Mouse (Mus musculus) forebrain, postnatal 0 days (tissue): ENCODE data around the gene Kcnn4. TPM values are rescaled to one million over a fixed set of nuclear protein-coding genes. Genes with fewer than 3 reads are reported as not detected.
A peak's percentile ranks its signal among the peaks of the same experiment; 100 is the strongest.

Experiments
- ATAC-seq: fragments of 200-750 bp; cut with Nextera tagmentation; 2 replicates; pipeline ENCODE4 v1.8.0; 2017; ENCODE audit warnings: mild to moderate bottlenecking, moderate library complexity
- DNase-seq: peaks from one replicate; pipeline ENCODE4 v3.0.0-alpha.2; 2015
- H3K27ac ChIP-seq: fragments of 300-500 bp; sonication (generic); 2 replicates; pipeline ENCODE4 v1.5.1; 2014; ENCODE audit warnings: low read depth, mild to moderate bottlenecking, antibody characterized with exemption, low read length, moderate library complexity, mixed read lengths
- H3K27me3 ChIP-seq: fragments of 300-500 bp; sonication (generic); 2 replicates; pipeline ENCODE4 v1.6.1; 2014; ENCODE audit warnings: mild to moderate bottlenecking, low read length, mixed read lengths; ENCODE audit not compliant: insufficient read depth
- H3K36me3 ChIP-seq: fragments of 300-500 bp; sonication (generic); 2 replicates; pipeline ENCODE4 v1.6.1; 2014; ENCODE audit warnings: mild to moderate bottlenecking, moderate library complexity; ENCODE audit not compliant: insufficient read depth
- H3K4me1 ChIP-seq: fragments of 300-500 bp; sonication (generic); 2 replicates; pipeline ENCODE4 v1.6.1; 2014; ENCODE audit warnings: antibody characterized with exemption; ENCODE audit not compliant: insufficient read depth
- H3K4me2 ChIP-seq: fragments of 300-500 bp; sonication (generic); 2 replicates; pipeline ENCODE4 v1.6.1; 2014; ENCODE audit warnings: low read depth, mild to moderate bottlenecking, moderate library complexity
- H3K4me3 ChIP-seq: fragments of 300-500 bp; sonication (generic); 2 replicates; pipeline ENCODE4 v1.5.1; 2014; ENCODE audit warnings: low read depth, low read length, mixed read lengths
- H3K9ac ChIP-seq: fragments of 300-500 bp; sonication (generic); 2 replicates; pipeline ENCODE4 v1.6.1; 2014; ENCODE audit warnings: mild to moderate bottlenecking
- H3K9me3 ChIP-seq: fragments of 300-500 bp; sonication (generic); 2 replicates; pipeline ENCODE4 v1.6.1; 2016; ENCODE audit warnings: low read length
- CTCF ChIP-seq: sonication (generic); IDR thresholded peaks from 2 replicates; pipeline ENCODE4 v1.5.1; 2016; ENCODE audit warnings: antibody characterized with exemption, control low read depth, low read depth
- WGBS: fragments of 180-500 bp; shearing (Covaris S2); extraction: QIAGEN DNeasy Blood & Tissue Kit; methylation state at CpG from one replicate; pipeline ENCODE4 v1.1.7; 2014; 5-methylcytosine and 5-hydroxymethylcytosine counted together
- polyA plus RNA-seq: library from polyadenylated mRNA; unstranded; fragments of >200 nt; fragmentation: Nextera tagmentation; extraction: Ambion mirVana; gene quantifications from 2 replicates; pipeline ENCODE4 v1.2.1, GENCODE M21; 2015
- total RNA-seq: library from RNA; depleted of rRNA; stranded (reverse); fragments of >200 nt; gene quantifications from 2 replicates; pipeline ENCODE4 v1.2.3, GENCODE M21; 2014

Kcnn4 gene
- total and polyA plus RNA-seq, 2 experiments from 2014 or later, result 0.88 to 1.5 TPM

DNA sequence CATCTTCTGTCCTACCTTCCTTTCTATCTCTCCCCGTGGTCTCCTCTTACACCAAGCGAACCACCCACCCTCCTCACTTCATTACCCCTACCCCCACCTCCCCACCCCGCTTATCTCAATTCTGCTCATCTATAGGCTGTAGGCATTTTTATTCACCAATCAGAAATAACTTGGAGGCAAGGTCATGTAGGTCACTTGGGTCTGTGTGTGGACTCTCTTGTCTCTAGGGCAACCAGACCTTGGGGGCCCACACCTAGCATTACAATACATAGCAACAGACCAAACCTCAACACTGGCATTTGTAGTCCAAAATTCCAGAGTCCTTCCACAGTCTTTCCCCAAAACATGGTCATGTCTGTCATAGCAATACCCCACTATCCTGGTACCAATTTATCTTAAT is 40.8 kb downstream of the Kcnn4 start:
- Histone ChIP-seq H3K9ac (no peak overlapping the region), H3K4me3 (no peak overlapping the region), H3K4me1 (no peaks in the 10 kb centered on the region), H3K27me3 (no peaks in the 10 kb centered on the region), H3K9me3 (no peaks in the 10 kb centered on the region), H3K27ac (no peak overlapping the region), H3K4me2 (no peak overlapping the region), H3K36me3 (peaks cover 17% of the 10 kb centered on the region)
- WGBS, result 86% methylated on average over 3 of the region's 3 CpGs
- no peak for ATAC-seq
- TF ChIP-seq CTCF, result no peak
- DNase-seq, result no peak

DNA sequence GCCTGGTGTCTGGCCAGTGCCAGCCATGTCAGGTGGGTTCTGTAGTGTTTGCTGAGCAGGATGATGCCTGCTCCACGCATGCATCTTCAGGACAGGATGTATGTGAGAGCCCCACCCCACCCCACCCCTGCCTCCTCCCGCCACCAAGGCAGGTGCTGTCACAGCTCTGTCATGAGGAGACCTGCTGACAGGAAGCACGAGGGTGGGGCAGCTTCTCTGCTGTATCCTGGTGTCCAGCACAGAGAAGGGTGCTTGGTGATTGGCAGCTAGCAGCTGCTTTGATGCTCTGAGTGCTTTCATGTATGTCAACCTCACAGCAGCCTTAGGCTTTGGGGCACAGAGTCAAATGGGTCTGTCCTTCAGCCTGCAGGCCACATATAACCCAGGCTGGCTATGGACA is 43.6 kb downstream of the Kcnn4 start:
- no peaks in the 10 kb centered on the region for H3K27me3 ChIP-seq
- no peak for TF ChIP-seq CTCF
- H3K36me3 ChIP-seq, result peaks cover 11% of the 10 kb centered on the region; the same call in 1 of the 2 replicates
- WGBS, result 87% methylated on average over 3 of the region's 3 CpGs
- ATAC-seq, result no peak
- H3K4me3 ChIP-seq, result no peak overlapping the region
- no peaks in the 10 kb centered on the region for H3K4me1 ChIP-seq
- no peak for DNase-seq
- no peak overlapping the region for H3K27ac ChIP-seq
- no peak overlapping the region for H3K4me2 ChIP-seq
- H3K9me3 ChIP-seq, result no peaks in the 10 kb centered on the region
- H3K9ac ChIP-seq, result no peak overlapping the region

DNA sequence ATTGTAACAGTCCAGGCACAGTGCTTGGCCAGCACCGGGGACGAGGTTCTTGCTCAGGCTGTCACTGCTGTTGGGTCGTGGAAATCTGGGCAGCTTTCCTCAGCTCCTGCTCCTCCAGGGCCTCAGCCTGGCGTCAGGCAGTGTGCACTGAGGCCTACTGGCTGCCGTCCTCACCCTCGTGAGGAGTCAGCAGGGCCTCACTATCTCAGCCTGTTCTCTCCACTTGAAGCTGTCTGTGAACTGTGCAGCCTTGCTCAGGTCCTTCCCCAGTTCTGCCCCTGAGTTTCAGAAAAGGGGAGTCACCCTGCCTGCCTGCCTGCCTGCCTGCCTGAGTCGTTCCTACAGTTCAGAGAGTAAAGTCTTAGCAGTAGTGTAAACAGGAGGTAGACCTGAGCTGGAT is 45.2 kb downstream of the Kcnn4 start:
- H3K27ac ChIP-seq, result no peak overlapping the region
- H3K36me3 ChIP-seq, result peaks cover 11% of the 10 kb centered on the region; the same call in 1 of the 2 replicates
- no peaks in the 10 kb centered on the region for H3K27me3 ChIP-seq
- WGBS, result 85% methylated on average over 7 of the region's 7 CpGs
- H3K9ac ChIP-seq, result no peak overlapping the region
- DNase-seq, result no peak
- no peaks in the 10 kb centered on the region for H3K4me1 ChIP-seq
- no peak for ATAC-seq
- TF ChIP-seq CTCF, result no peak
- no peak overlapping the region for H3K4me2 ChIP-seq
- H3K4me3 ChIP-seq, result no peak overlapping the region
- no peaks in the 10 kb centered on the region for H3K9me3 ChIP-seq

DNA sequence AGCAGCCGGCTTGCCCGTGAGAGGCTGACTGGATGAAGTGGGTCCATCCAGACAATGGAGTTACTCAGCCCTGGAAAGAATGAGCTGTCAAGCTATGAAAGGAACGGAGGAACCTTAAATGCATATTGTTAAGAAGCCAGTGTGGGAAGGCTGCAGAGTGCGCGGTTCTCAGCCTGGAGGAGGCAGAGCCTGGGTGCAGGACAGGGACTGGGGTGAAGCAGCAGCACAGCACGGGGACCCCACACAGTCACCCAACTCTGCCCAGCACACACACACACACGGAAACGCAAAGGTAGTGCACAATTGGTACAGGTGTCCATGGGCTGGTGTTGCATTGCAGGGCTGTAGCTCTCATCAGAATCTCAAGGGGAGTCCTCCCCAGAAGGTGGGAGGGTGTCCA is 49.5 kb downstream of the Kcnn4 start:
- Histone ChIP-seq H3K9ac (no peak overlapping the region), H3K4me2 (no peak overlapping the region), H3K4me3 (no peak overlapping the region), H3K27me3 (no peaks in the 10 kb centered on the region), H3K27ac (no peak overlapping the region), H3K36me3 (peaks cover 35% of the 10 kb centered on the region; the same call in 1 of the 2 replicates), H3K4me1 (no peaks in the 10 kb centered on the region), H3K9me3 (no peaks in the 10 kb centered on the region)
- ATAC-seq (peak; percentile 12; the same call in 1 of the 2 replicates), DNase-seq (no peak)
- 36% methylated on average over 8 of the region's 8 CpGs for WGBS
- no peak for TF ChIP-seq CTCF

DNA sequence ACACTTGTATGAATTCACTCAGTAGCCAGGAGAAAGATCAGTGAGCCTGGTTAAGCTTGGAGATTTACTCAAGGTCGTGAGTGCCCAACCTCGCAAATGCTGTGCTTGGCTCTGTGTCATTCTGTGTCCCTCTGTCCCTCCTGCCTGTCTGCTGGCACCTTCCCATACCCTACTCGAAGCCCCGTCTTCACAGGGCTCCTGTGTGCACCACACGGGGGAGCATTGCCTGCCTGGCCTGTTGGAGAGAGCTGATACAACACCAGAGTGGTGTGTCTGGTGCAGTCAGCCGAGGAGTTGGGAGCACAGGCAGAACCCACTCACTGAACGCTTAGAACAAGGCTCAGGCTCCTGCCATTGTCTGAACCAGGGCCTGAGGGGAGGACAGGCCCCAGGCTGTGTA is 51.6 kb downstream of the Kcnn4 start:
- no peak overlapping the region for H3K9ac ChIP-seq
- 0 out of 2 replicates have a peak, but pooled peaks have one; percentile 16 for ATAC-seq
- H3K27ac ChIP-seq, result no peak overlapping the region
- no peak overlapping the region for H3K4me2 ChIP-seq
- WGBS, result 61% methylated on average over 7 of the region's 7 CpGs
- no peaks in the 10 kb centered on the region for H3K4me1 ChIP-seq
- DNase-seq, result no peak
- H3K27me3 ChIP-seq, result no peaks in the 10 kb centered on the region
- no peak overlapping the region for H3K4me3 ChIP-seq
- no peaks in the 10 kb centered on the region for H3K9me3 ChIP-seq
- peak; percentile 39 for TF ChIP-seq CTCF
- peaks cover 32% of the 10 kb centered on the region; the same call in 1 of the 2 replicates for H3K36me3 ChIP-seq

DNA sequence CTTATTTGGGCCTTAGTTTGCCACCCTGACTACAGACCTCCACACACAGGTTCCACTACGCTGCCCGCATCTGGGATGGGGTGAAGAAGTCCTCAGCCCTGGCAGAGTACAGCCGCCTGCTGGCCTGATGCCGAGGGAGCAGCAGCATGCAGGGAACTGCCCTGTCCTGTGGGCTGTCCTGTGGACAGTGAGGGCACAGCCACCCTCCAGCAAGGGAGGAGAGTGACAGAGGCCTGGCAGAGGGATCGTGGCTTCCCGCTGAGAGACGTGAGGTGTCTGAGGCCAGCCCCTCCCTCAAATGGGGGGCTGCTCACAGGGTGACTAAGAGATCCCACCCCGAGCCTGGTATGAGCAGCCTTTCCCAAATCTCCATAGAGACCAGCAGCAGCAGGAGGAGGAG is 52.2 kb downstream of the Kcnn4 start:
- ATAC-seq (0 out of 2 replicates have a peak, but pooled peaks have one; percentile 12), DNase-seq (no peak)
- H3K9me3 ChIP-seq, result no peaks in the 10 kb centered on the region
- no peak overlapping the region for H3K4me2 ChIP-seq
- H3K4me1 ChIP-seq, result no peaks in the 10 kb centered on the region
- no peaks in the 10 kb centered on the region for H3K27me3 ChIP-seq
- H3K36me3 ChIP-seq, result peaks cover 27% of the 10 kb centered on the region; the same call in 1 of the 2 replicates
- no peak overlapping the region for H3K9ac ChIP-seq
- no peak overlapping the region for H3K4me3 ChIP-seq
- 76% methylated on average over 8 of the region's 8 CpGs for WGBS
- H3K27ac ChIP-seq, result no peak overlapping the region
- TF ChIP-seq CTCF, result no peak

DNA sequence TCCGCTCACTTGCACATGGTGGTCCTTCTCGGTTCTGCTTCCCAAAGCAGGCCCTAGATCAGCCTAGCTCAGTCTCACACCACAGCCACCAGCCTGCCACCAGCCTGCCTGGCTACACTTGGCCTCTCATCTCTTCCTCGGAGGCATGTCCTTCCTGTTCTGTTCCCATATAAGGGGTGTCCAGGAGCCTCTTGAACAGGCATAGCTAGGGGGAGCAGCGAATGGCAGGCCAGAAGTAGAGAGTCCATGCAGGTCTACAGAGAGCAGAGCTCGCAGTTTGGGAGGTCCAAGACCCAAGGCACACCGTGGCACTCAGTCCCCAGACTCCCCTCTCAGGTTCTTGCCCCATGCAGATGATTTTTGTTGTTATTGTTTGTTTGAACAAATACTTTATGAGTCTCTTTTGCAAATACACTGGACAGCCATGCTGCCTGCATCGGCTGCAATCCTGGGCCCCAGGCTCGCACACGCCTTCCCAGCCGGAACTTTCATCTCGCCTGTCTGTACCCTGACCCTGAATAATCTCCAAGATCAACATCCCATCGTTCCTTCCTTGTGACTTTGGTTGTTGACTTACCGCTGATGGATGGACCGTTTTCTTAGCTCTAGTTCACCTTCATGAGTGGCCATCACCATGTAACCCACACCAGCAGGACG is 53.2 kb downstream of the Kcnn4 start:
- no peak overlapping the region for H3K9ac ChIP-seq
- H3K27ac ChIP-seq, result no peak overlapping the region
- DNase-seq, result no peak
- no peaks in the 10 kb centered on the region for H3K27me3 ChIP-seq
- H3K36me3 ChIP-seq, result peaks cover 24% of the 10 kb centered on the region; the same call in 1 of the 2 replicates
- no peak overlapping the region for H3K4me2 ChIP-seq
- TF ChIP-seq CTCF, result no peak
- no peaks in the 10 kb centered on the region for H3K4me1 ChIP-seq
- 91% methylated on average over 15 of the region's 15 CpGs for WGBS
- no peaks in the 10 kb centered on the region for H3K9me3 ChIP-seq
- H3K4me3 ChIP-seq, result no peak overlapping the region
- ATAC-seq, result no peak
